Mouse (Mus musculus) G1E (cell line): ENCODE data around the gene Fgfr2. TPM values are rescaled to one million over a fixed set of nuclear protein-coding genes. Genes with fewer than 3 reads are reported as not detected.

Experiments used
- ATAC-seq: 2 replicates; pipeline ENCODE4 v1.8.0; 2016; ENCODE audit warnings: mild to moderate bottlenecking; ENCODE audit not compliant: insufficient number of reproducible peaks, poor library complexity, low FRiP score, severe bottlenecking; ENCODE audit errors: extremely low read depth
- DNase-seq: peaks from one replicate; pipeline ENCODE4 v3.0.0; 2012; ENCODE audit warnings: low spot score
- H3K27me3 ChIP-seq: 2 replicates; pipeline ENCODE4 v1.6.1; 2012; ENCODE audit warnings: mild to moderate bottlenecking, low read length, inconsistent platforms; ENCODE audit not compliant: insufficient read depth
- H3K36me3 ChIP-seq: replicated peaks from 2 replicates; pipeline ENCODE3; 2012; ENCODE audit warnings: mild to moderate bottlenecking, inconsistent platforms
- H3K4me1 ChIP-seq: 2 replicates; pipeline ENCODE4 v1.6.1; 2012; ENCODE audit warnings: low read depth, low read length, inconsistent platforms, mixed read lengths; ENCODE audit not compliant: insufficient read depth
- H3K4me3 ChIP-seq: 2 replicates; pipeline ENCODE4 v1.5.1; 2012; ENCODE audit warnings: low read depth, mild to moderate bottlenecking, inconsistent platforms, low read length, moderate library complexity, mixed read lengths
- H3K9me3 ChIP-seq: replicated peaks from 2 replicates; pipeline ENCODE4 v1.6.1; 2012; ENCODE audit warnings: inconsistent platforms
- CTCF ChIP-seq: IDR thresholded peaks from 2 replicates; pipeline ENCODE4 v1.5.1; 2012; ENCODE audit warnings: low read depth, low read length, inconsistent platforms, mixed read lengths
- GATA1 ChIP-seq: IDR thresholded peaks from 2 replicates; pipeline ENCODE4 v1.6.1; 2012; ENCODE audit warnings: borderline replicate concordance, low read length, inconsistent platforms, mixed read lengths
- GATA2 ChIP-seq: IDR thresholded peaks from 2 replicates; pipeline ENCODE4 v1.6.1; 2012; ENCODE audit warnings: low read depth, low read length, inconsistent platforms, borderline replicate concordance
- POLR2AphosphoS5 ChIP-seq: IDR thresholded peaks from 2 replicates; pipeline ENCODE4 v1.6.1; 2012; ENCODE audit warnings: low read depth, low read length, inconsistent platforms; ENCODE audit not compliant: insufficient replicate concordance
- TAL1 ChIP-seq: conservative IDR thresholded peaks from 2 replicates; pipeline ENCODE4 v1.6.1; 2012; ENCODE audit warnings: low read depth, low read length, inconsistent platforms, mixed read lengths
- polyA plus RNA-seq: library from polyadenylated mRNA; stranded (reverse); fragments of >175 nt; gene quantifications from 2 replicates; pipeline ENCODE4 v1.2.3, GENCODE M21; 2012
- total RNA-seq, 2 experiments: library from RNA; stranded (forward) in 1 of 2; stranded (reverse) in 1 of 2; fragments of 200-1000 nt in 1 of 2; fragments of >200 nt in 1 of 2; fragmentation: Nextera tagmentation in 1 of 2; gene quantifications; 2 replicates each; pipeline ENCODE4 v1.2.3; 2014 to 2017

Gene Fgfr2
- total and polyA plus RNA-seq, 3 experiments = 0.22 TPM; not detected in 2

GRCm38 (mm10) chr7:132428308-132428707 lies 694.8 kb downstream of the Fgfr2 start:
- Histone ChIP-seq H3K4me3 (no peak overlapping the region), H3K27me3 (no peaks in the 10 kb centered on the region), H3K36me3 (no peaks in the 10 kb centered on the region), H3K4me1 (no peaks in the 10 kb centered on the region), H3K9me3 (peaks cover 35% of the 10 kb centered on the region)
- ATAC-seq (no peak), DNase-seq (no peak)
- TF ChIP-seq POLR2AphosphoS5 = no peak
- TF ChIP-seq GATA1 = no peak
- no peak for TF ChIP-seq GATA2

GRCm38 (mm10) chr7:132426069-132426468 lies 697.1 kb downstream of the Fgfr2 start:
- no peak for TF ChIP-seq CTCF
- TF ChIP-seq GATA1 = no peak
- no peak for TF ChIP-seq GATA2
- TF ChIP-seq POLR2AphosphoS5 = no peak
- TF ChIP-seq TAL1 = no peak
- DNase-seq (no peak), ATAC-seq (no peak)
- H3K4me3 ChIP-seq = no peak overlapping the region
- peaks cover 42% of the 10 kb centered on the region for H3K9me3 ChIP-seq
- H3K36me3 ChIP-seq = no peaks in the 10 kb centered on the region
- no peaks in the 10 kb centered on the region for H3K4me1 ChIP-seq
- no peaks in the 10 kb centered on the region for H3K27me3 ChIP-seq

GRCm38 (mm10) chr7:132425364-132425999 lies 697.7 kb downstream of the Fgfr2 start:
- Histone ChIP-seq H3K27me3 (no peaks in the 10 kb centered on the region), H3K4me3 (no peak overlapping the region), H3K36me3 (no peaks in the 10 kb centered on the region), H3K4me1 (no peaks in the 10 kb centered on the region), H3K9me3 (peaks cover 42% of the 10 kb centered on the region)
- ATAC-seq = no peak
- DNase-seq = no peak
- TF ChIP-seq GATA1 (no peak), GATA2 (no peak), CTCF (no peak), POLR2AphosphoS5 (no peak), TAL1 (no peak)

- Histone ChIP-seq H3K4me3 (no peak overlapping the region), H3K4me1 (no peaks in the 10 kb centered on the region), H3K36me3 (no peaks in the 10 kb centered on the region), H3K9me3 (peaks cover 55% of the 10 kb centered on the region), H3K27me3 (no peaks in the 10 kb centered on the region)
- no peak for TF ChIP-seq POLR2AphosphoS5
- no peak for TF ChIP-seq GATA1
- TF ChIP-seq GATA2 = no peak
- no peak for TF ChIP-seq TAL1
- no peak for TF ChIP-seq CTCF
- no peak for ATAC-seq
- no peak for DNase-seq
These were observed 699.6 kb downstream of the Fgfr2 start for GRCm38 (mm10) chr7:132423570-132423969.

- H3K9me3 ChIP-seq = peaks cover 66% of the 10 kb centered on the region
- ATAC-seq = no peak
- H3K27me3 ChIP-seq = no peaks in the 10 kb centered on the region
- no peak for DNase-seq
- no peak overlapping the region for H3K4me3 ChIP-seq
- H3K36me3 ChIP-seq = no peaks in the 10 kb centered on the region
- no peaks in the 10 kb centered on the region for H3K4me1 ChIP-seq
- no peak for TF ChIP-seq GATA1
These were observed 703.5 kb downstream of the Fgfr2 start for GRCm38 (mm10) chr7:132419378-132420255.

- TF ChIP-seq POLR2AphosphoS5 (no peak), GATA1 (no peak), CTCF (no peak), TAL1 (no peak), GATA2 (no peak)
- H3K9me3 ChIP-seq = peaks cover 67% of the 10 kb centered on the region
- H3K27me3 ChIP-seq = no peaks in the 10 kb centered on the region
- no peaks in the 10 kb centered on the region for H3K36me3 ChIP-seq
- no peaks in the 10 kb centered on the region for H3K4me1 ChIP-seq
- no peak for ATAC-seq
- H3K4me3 ChIP-seq = no peak overlapping the region
- no peak for DNase-seq
These were observed 706.3 kb downstream of the Fgfr2 start for GRCm38 (mm10) chr7:132416866-132417265.
